Mouse (Mus musculus) limb, embryonic 15.5 days (tissue): Measurements from ENCODE around the gene Ibsp. TPM values are rescaled to one million over a fixed set of nuclear protein-coding genes. Genes with fewer than 3 reads are reported as not detected.

ENCODE experiments used
- ATAC-seq: fragments of 200-750 bp; cut with Nextera tagmentation; 2 replicates; pipeline ENCODE4 v1.8.0; 2017; ENCODE audit warnings: low read depth, moderate TSS enrichment; ENCODE audit not compliant: insufficient number of reproducible peaks, low FRiP score, low TSS enrichment
- H3K27ac ChIP-seq: fragments of 300-500 bp; sonication (generic); 2 replicates; pipeline ENCODE4 v1.5.1; 2015; ENCODE audit warnings: moderate library complexity, mild to moderate bottlenecking, inconsistent platforms
- H3K27me3 ChIP-seq: fragments of 300-500 bp; sonication (generic); 2 replicates; pipeline ENCODE4 v1.6.1; 2015; ENCODE audit warnings: inconsistent platforms
- H3K36me3 ChIP-seq: fragments of 300-500 bp; sonication (generic); 2 replicates; pipeline ENCODE4 v1.6.1; 2015; ENCODE audit warnings: inconsistent platforms
- H3K4me1 ChIP-seq: fragments of 300-500 bp; sonication (generic); 2 replicates; pipeline ENCODE4 v1.6.1; 2015; ENCODE audit warnings: inconsistent platforms
- H3K4me2 ChIP-seq: fragments of 300-500 bp; sonication (generic); 2 replicates; pipeline ENCODE4 v1.6.1; 2015; ENCODE audit warnings: mild to moderate bottlenecking, inconsistent platforms
- H3K4me3 ChIP-seq: fragments of 300-500 bp; sonication (generic); 2 replicates; pipeline ENCODE4 v1.5.1; 2015; ENCODE audit warnings: mild to moderate bottlenecking, inconsistent platforms
- H3K9ac ChIP-seq: fragments of 300-500 bp; sonication (generic); 2 replicates; pipeline ENCODE4 v1.6.1; 2015; ENCODE audit warnings: inconsistent platforms
- H3K9me3 ChIP-seq: fragments of 300-500 bp; sonication (generic); 2 replicates; pipeline ENCODE4 v1.6.1; 2016; ENCODE audit warnings: inconsistent platforms
- WGBS: fragments of 180-500 bp; shearing (Covaris S2); methylation state at CpG from one replicate; pipeline ENCODE4 v1.1.7; 2015; 5-methylcytosine and 5-hydroxymethylcytosine counted together
- polyA plus RNA-seq: library from polyadenylated mRNA; unstranded; fragments of >200 nt; fragmentation: Nextera tagmentation; extraction: Ambion mirVana; gene quantifications from 2 replicates; pipeline ENCODE4 v1.2.1, GENCODE M21; 2015

Gene Ibsp
- polyA plus RNA-seq, 1 experiment from 2014 or later, result 275 TPM

GRCm38 (mm10) chr5:104329381-104329780 lies 30.4 kb downstream of the Ibsp start:
- no peak overlapping the region for H3K27ac ChIP-seq
- WGBS, result 74% methylated on average over 5 of the region's 5 CpGs
- no peaks in the 10 kb centered on the region for H3K9me3 ChIP-seq
- H3K36me3 ChIP-seq, result no peaks in the 10 kb centered on the region
- H3K4me1 ChIP-seq, result no peaks in the 10 kb centered on the region
- ATAC-seq, result no peak
- 0 out of 2 replicates have a peak, but pooled peaks cover 3% of the 10 kb centered on the region for H3K27me3 ChIP-seq
- H3K4me3 ChIP-seq, result no peak overlapping the region
- no peak overlapping the region for H3K9ac ChIP-seq
- no peak overlapping the region for H3K4me2 ChIP-seq

GRCm38 (mm10) chr5:104330088-104330487 lies 31.1 kb downstream of the Ibsp start:
- H3K27me3 ChIP-seq, result 0 out of 2 replicates have a peak, but pooled peaks cover 3% of the 10 kb centered on the region
- WGBS, result 84% methylated on average over 5 of the region's 5 CpGs
- no peak for ATAC-seq
- no peaks in the 10 kb centered on the region for H3K9me3 ChIP-seq
- no peaks in the 10 kb centered on the region for H3K4me1 ChIP-seq
- H3K36me3 ChIP-seq, result no peaks in the 10 kb centered on the region
- no peak overlapping the region for H3K9ac ChIP-seq
- H3K27ac ChIP-seq, result no peak overlapping the region
- H3K4me2 ChIP-seq, result no peak overlapping the region
- no peak overlapping the region for H3K4me3 ChIP-seq

DNA sequence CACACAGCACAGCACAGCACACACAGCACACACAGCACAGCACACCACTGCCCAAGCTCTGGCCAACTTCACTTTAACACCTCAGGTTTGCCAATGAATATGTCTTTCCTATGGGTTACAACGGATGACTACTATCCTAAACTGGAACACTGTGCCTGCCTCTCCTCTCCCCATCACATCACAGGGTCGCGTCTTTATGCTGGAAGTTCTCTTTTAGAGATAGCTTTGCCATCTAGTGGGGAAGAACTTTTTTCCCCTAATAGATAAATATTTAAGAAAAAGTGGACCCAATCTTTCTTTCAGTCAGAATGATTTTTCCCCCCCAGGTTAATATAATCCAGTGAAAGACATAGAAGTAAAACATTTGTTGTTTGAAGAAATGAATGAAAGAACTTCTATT lies 33.3 kb downstream of the Ibsp start:
- no peaks in the 10 kb centered on the region for H3K36me3 ChIP-seq
- ATAC-seq, result no peak
- H3K27ac ChIP-seq, result no peak overlapping the region
- H3K9me3 ChIP-seq, result no peaks in the 10 kb centered on the region
- 0 out of 2 replicates have a peak, but pooled peaks cover 3% of the 10 kb centered on the region for H3K27me3 ChIP-seq
- H3K4me3 ChIP-seq, result no peak overlapping the region
- 73% methylated on average over 3 of the region's 3 CpGs for WGBS
- H3K4me2 ChIP-seq, result no peak overlapping the region
- no peaks in the 10 kb centered on the region for H3K4me1 ChIP-seq
- no peak overlapping the region for H3K9ac ChIP-seq

DNA sequence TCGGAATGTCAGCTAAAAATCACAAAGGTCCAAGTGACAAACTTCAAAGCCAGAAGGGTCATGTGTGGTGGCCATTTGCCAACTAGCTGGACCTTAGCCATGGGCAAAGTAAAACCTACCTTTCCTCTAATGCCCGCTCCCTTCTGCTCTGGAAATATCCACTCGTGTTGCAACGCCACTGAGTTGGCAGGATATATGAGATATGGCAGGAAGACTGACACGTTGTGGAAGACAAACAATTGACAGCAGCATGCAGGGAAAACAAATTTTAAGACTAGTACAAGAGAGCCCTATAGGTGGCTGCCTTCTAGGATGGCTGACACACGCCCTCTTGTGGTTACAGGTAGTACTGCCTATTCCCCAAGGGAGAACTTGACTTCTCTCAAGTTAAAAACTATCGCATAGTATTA lies 34.3 kb downstream of the Ibsp start:
- ATAC-seq, result no peak
- Histone ChIP-seq H3K36me3 (no peaks in the 10 kb centered on the region), H3K4me2 (no peak overlapping the region), H3K27ac (no peak overlapping the region), H3K27me3 (0 out of 2 replicates have a peak, but pooled peaks cover 3% of the 10 kb centered on the region), H3K9me3 (no peaks in the 10 kb centered on the region), H3K4me3 (no peak overlapping the region), H3K4me1 (no peaks in the 10 kb centered on the region), H3K9ac (no peak overlapping the region)
- 41% methylated on average over 7 of the region's 7 CpGs for WGBS

DNA sequence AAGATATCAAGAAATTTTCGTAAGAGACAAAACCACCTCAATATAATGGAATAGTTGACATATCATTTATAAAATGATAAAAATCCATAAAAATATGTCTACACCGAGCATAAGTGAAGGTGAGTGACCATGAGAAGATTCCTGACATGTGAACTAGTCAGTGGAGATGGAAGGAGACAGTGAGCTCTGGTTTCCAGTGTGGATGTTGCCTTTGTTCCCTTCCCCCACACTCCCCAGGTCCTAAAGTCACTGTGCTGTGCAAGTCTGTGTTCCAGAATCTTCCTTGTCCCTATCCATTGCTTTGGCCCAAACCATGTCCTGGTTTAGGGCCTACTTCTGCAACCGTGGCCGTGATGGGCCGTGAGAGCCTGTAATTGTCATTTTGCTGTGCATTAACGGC lies 34.7 kb downstream of the Ibsp start:
- Histone ChIP-seq H3K27me3 (0 out of 2 replicates have a peak, but pooled peaks cover 3% of the 10 kb centered on the region), H3K36me3 (no peaks in the 10 kb centered on the region), H3K9ac (no peak overlapping the region), H3K4me3 (no peak overlapping the region), H3K4me1 (no peaks in the 10 kb centered on the region), H3K27ac (no peak overlapping the region), H3K4me2 (no peak overlapping the region), H3K9me3 (no peaks in the 10 kb centered on the region)
- no peak for ATAC-seq
- WGBS, result 73% methylated on average over 6 of the region's 6 CpGs

GRCm38 (mm10) chr5:104334516-104334915 lies 35.5 kb downstream of the Ibsp start:
- no peaks in the 10 kb centered on the region for H3K4me1 ChIP-seq
- H3K27me3 ChIP-seq, result 0 out of 2 replicates have a peak, but pooled peaks cover 3% of the 10 kb centered on the region
- H3K27ac ChIP-seq, result no peak overlapping the region
- H3K4me3 ChIP-seq, result no peak overlapping the region
- no peak overlapping the region for H3K9ac ChIP-seq
- H3K9me3 ChIP-seq, result no peaks in the 10 kb centered on the region
- H3K36me3 ChIP-seq, result no peaks in the 10 kb centered on the region
- WGBS, result 75% methylated on average over 14 of the region's 14 CpGs
- ATAC-seq, result no peak
- H3K4me2 ChIP-seq, result no peak overlapping the region

DNA sequence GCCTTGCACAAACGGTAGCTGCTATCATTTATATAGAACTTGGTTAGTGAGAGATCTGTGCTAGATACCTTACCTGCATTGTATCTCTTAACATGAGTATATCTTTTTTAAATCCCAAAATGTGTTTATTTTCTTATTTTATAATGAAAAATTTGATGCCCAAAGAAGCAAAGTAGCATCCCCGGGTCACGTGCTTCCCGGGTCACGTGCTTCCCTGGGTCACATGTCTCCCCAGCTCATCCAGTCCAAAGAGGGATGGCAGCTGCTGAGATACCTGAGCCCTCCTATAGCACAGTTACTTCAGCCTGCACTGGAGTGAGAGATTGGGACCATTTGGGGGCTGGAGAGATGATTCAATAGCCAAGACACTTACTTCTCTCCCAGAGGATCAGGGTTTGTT lies 37.0 kb downstream of the Ibsp start:
- Histone ChIP-seq H3K9me3 (no peaks in the 10 kb centered on the region), H3K27me3 (0 out of 2 replicates have a peak, but pooled peaks cover 3% of the 10 kb centered on the region), H3K4me1 (peaks cover 3% of the 10 kb centered on the region; the same call in 1 of the 2 replicates), H3K27ac (no peak overlapping the region), H3K4me3 (no peak overlapping the region), H3K9ac (no peak overlapping the region), H3K36me3 (no peaks in the 10 kb centered on the region), H3K4me2 (no peak overlapping the region)
- WGBS, result 88% methylated on average over 5 of the region's 5 CpGs
- no peak for ATAC-seq

DNA sequence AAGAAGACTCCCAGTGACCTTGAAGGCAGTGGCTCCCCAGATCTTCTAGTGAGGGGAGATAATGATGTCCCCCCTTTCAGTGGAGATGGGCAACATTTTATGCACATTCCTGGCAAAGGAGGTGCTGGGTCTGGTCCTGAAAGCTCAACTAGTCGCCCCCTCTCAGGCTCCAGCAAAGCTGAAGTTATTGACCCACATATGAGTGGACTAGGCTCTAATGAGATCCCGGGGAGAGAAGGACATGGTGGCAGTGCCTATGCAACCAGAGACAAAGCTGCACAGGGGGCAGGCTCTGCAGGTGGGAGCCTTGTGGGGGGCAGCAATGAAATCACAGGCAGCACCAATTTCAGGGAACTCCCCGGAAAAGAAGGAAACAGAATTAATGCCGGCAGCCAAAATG lies 38.5 kb downstream of the Ibsp start:
- WGBS, result 71% methylated on average over 4 of the region's 4 CpGs
- no peak overlapping the region for H3K4me2 ChIP-seq

GRCm38 (mm10) chr5:104339009-104339408 lies 40.0 kb downstream of the Ibsp start:
- Histone ChIP-seq H3K9ac (no peak overlapping the region), H3K36me3 (no peaks in the 10 kb centered on the region), H3K4me1 (peaks cover 3% of the 10 kb centered on the region; the same call in 1 of the 2 replicates), H3K27me3 (no peaks in the 10 kb centered on the region), H3K27ac (no peak overlapping the region), H3K4me2 (no peak overlapping the region), H3K4me3 (no peak overlapping the region), H3K9me3 (no peaks in the 10 kb centered on the region)
- ATAC-seq, result no peak
- 86% methylated on average over 5 of the region's 5 CpGs for WGBS

More for the DNA sequence above, 38.5 kb downstream of the Ibsp start:
- no peak for ATAC-seq
- H3K9ac ChIP-seq, result no peak overlapping the region
- peaks cover 3% of the 10 kb centered on the region; the same call in 1 of the 2 replicates for H3K4me1 ChIP-seq
- H3K4me3 ChIP-seq, result no peak overlapping the region
- no peaks in the 10 kb centered on the region for H3K27me3 ChIP-seq
- H3K36me3 ChIP-seq, result no peaks in the 10 kb centered on the region
- no peaks in the 10 kb centered on the region for H3K9me3 ChIP-seq
- no peak overlapping the region for H3K27ac ChIP-seq

- H3K36me3 ChIP-seq, result no peaks in the 10 kb centered on the region
- H3K27me3 ChIP-seq, result no peaks in the 10 kb centered on the region
- no peak overlapping the region for H3K4me3 ChIP-seq
- no peaks in the 10 kb centered on the region for H3K9me3 ChIP-seq
- no peak overlapping the region for H3K9ac ChIP-seq
- peaks cover 3% of the 10 kb centered on the region; the same call in 1 of the 2 replicates for H3K4me1 ChIP-seq
- no peak for ATAC-seq
- H3K4me2 ChIP-seq, result no peak overlapping the region
- no peak overlapping the region for H3K27ac ChIP-seq
- WGBS, result 17% methylated on average over 14 of the region's 14 CpGs
These were observed 40.9 kb downstream of the Ibsp start for GRCm38 (mm10) chr5:104339706-104340512.

- no peak overlapping the region for H3K4me3 ChIP-seq
- H3K27ac ChIP-seq, result no peak overlapping the region
- H3K36me3 ChIP-seq, result no peaks in the 10 kb centered on the region
- peaks cover 3% of the 10 kb centered on the region; the same call in 1 of the 2 replicates for H3K4me1 ChIP-seq
- H3K27me3 ChIP-seq, result no peaks in the 10 kb centered on the region
- H3K4me2 ChIP-seq, result no peak overlapping the region
- no peak for ATAC-seq
- no peaks in the 10 kb centered on the region for H3K9me3 ChIP-seq
- WGBS, result 85% methylated on average over 4 of the region's 4 CpGs
- H3K9ac ChIP-seq, result no peak overlapping the region
These were observed 41.5 kb downstream of the Ibsp start for GRCm38 (mm10) chr5:104340513-104340829.

DNA sequence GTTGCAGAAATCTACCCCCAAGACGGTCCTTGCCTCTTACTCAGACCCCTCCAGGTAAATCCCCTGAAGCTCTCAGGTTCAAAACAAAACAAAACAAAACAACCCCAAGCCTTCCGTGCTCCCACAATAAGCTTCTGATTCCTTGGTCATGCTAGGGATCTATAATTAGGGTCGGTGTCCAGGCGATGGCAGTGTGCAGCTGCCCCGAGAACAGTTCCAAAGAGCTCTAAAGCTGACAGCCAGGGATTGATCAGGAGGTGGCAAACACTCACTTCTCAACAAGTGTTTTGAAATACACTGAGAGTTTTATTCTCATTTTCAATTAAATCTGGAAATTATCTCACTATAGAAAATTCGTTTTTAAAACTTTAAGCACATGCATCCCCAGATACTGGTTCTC lies 43.9 kb downstream of the Ibsp start:
- Histone ChIP-seq H3K4me3 (no peak overlapping the region), H3K4me1 (peaks cover 3% of the 10 kb centered on the region; the same call in 1 of the 2 replicates), H3K9me3 (no peaks in the 10 kb centered on the region), H3K9ac (no peak overlapping the region), H3K27me3 (no peaks in the 10 kb centered on the region), H3K4me2 (no peak overlapping the region), H3K27ac (no peak overlapping the region), H3K36me3 (no peaks in the 10 kb centered on the region)
- 40% methylated on average over 6 of the region's 6 CpGs for WGBS
- no peak for ATAC-seq
